Mouse (Mus musculus) hindbrain, postnatal 0 days (tissue): ENCODE results near the gene Kcnt1. TPM values are rescaled to one million over a fixed set of nuclear protein-coding genes. Genes with fewer than 3 reads are reported as not detected.

ENCODE experiments used
- ATAC-seq: fragments of 200-750 bp; cut with Nextera tagmentation; 2 replicates; pipeline ENCODE4 v1.8.0; 2017; ENCODE audit warnings: mild to moderate bottlenecking, moderate TSS enrichment, moderate library complexity
- DNase-seq: peaks from one replicate; pipeline ENCODE4 v3.0.0-alpha.2; 2015; ENCODE audit warnings: low spot score
- H3K27ac ChIP-seq: fragments of 300-500 bp; sonication (generic); 2 replicates; pipeline ENCODE4 v1.5.1; 2014; ENCODE audit warnings: mild to moderate bottlenecking
- H3K27me3 ChIP-seq: fragments of 300-500 bp; sonication (generic); 2 replicates; pipeline ENCODE4 v1.6.1; 2014; ENCODE audit warnings: low read length, mixed read lengths; ENCODE audit not compliant: insufficient read depth
- H3K36me3 ChIP-seq: fragments of 300-500 bp; sonication (generic); 2 replicates; pipeline ENCODE4 v1.6.1; 2014; ENCODE audit warnings: low read length, mixed read lengths; ENCODE audit not compliant: insufficient read depth
- H3K4me1 ChIP-seq: fragments of 300-500 bp; sonication (generic); 2 replicates; pipeline ENCODE4 v1.6.1; 2014; ENCODE audit warnings: antibody characterized with exemption, low read length, mixed read lengths; ENCODE audit not compliant: insufficient read depth
- H3K4me2 ChIP-seq: fragments of 300-500 bp; sonication (generic); 2 replicates; pipeline ENCODE4 v1.6.1; 2014; ENCODE audit warnings: low read depth, mild to moderate bottlenecking, low read length, moderate library complexity, mixed read lengths
- H3K4me3 ChIP-seq: fragments of 300-500 bp; sonication (generic); 2 replicates; pipeline ENCODE4 v1.5.1; 2014; ENCODE audit warnings: low read length
- H3K9ac ChIP-seq: fragments of 300-500 bp; sonication (generic); replicated peaks from 2 replicates; pipeline ENCODE4 v1.6.1; 2014; ENCODE audit warnings: mild to moderate bottlenecking, low read length, moderate library complexity, mixed read lengths
- H3K9me3 ChIP-seq: fragments of 300-500 bp; sonication (generic); 2 replicates; pipeline ENCODE4 v1.6.1; 2016; ENCODE audit warnings: low read length, mixed read lengths
- CTCF ChIP-seq: IDR thresholded peaks from 2 replicates; pipeline ENCODE4 v1.5.1; 2016; ENCODE audit warnings: antibody characterized with exemption, control low read depth, low read depth
- WGBS: fragments of 180-500 bp; shearing (Covaris S2); extraction: QIAGEN DNeasy Blood & Tissue Kit; methylation state at CpG from one replicate; pipeline ENCODE4 v1.1.7; 2014; 5-methylcytosine and 5-hydroxymethylcytosine counted together
- polyA plus RNA-seq: library from polyadenylated mRNA; unstranded; fragments of >200 nt; fragmentation: Nextera tagmentation; extraction: Ambion mirVana; gene quantifications from 2 replicates; pipeline ENCODE4 v1.2.1, GENCODE M21; 2015
- total RNA-seq: library from RNA; depleted of rRNA; stranded (reverse); fragments of >200 nt; gene quantifications from 2 replicates; pipeline ENCODE4 v1.2.3, GENCODE M21; 2014

The Kcnt1 gene
- total and polyA plus RNA-seq, 2 experiments from 2014 or later: 21.9 to 52.8 TPM

DNA sequence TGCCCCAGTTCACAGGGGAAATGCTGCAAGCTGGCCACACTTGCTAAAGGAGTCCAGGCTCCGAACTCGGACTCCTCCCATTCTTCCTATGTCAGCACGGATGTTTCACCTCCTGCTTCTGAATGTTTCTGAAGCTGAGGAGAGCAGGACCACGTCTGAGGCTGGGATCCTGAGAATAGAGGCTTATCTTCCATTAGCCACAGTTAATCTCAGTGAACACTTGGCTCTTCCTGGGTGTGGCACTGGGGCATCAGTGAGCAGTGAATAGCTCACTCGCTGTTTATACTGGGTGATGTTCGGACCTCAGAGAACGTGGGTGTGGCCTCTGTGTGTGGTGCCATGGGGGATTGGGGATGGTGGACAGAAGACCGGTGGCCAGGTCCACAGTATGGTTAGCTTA lies 23.7 kb downstream of the Kcnt1 start:
- DNase-seq (no peak), ATAC-seq (no peak)
- no peaks in the 10 kb centered on the region for H3K9me3 ChIP-seq
- no peaks in the 10 kb centered on the region for H3K36me3 ChIP-seq
- no peak overlapping the region for H3K4me2 ChIP-seq
- WGBS: 73% methylated on average over 8 of the region's 8 CpGs
- no peaks in the 10 kb centered on the region for H3K4me1 ChIP-seq
- no peak overlapping the region for H3K9ac ChIP-seq
- H3K4me3 ChIP-seq: no peak overlapping the region
- no peaks in the 10 kb centered on the region for H3K27me3 ChIP-seq
- H3K27ac ChIP-seq: no peak overlapping the region
- TF ChIP-seq CTCF: no peak

DNA sequence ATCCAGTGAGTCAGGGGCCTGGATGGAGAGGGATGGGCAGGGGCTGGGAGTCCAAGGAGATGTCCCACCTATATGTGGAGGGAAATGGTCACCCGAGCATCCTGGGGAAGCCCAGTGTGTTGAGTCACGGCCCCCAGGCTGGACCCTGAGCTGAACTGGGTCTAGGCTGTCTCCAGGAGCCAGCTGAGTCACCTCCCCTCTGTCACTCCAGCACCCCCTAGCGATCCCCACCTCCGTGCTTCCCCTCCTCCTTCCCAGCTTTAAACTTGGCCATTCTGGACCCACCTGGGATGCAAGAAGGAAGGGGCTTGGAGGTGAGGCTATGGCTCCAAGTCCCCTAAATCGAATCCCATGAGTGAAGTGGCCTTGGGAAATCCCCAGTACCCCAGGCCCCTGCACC lies 24.6 kb downstream of the Kcnt1 start:
- Histone ChIP-seq H3K27me3 (no peaks in the 10 kb centered on the region), H3K4me3 (no peak overlapping the region), H3K9me3 (no peaks in the 10 kb centered on the region), H3K9ac (no peak overlapping the region), H3K27ac (no peak overlapping the region), H3K4me1 (no peaks in the 10 kb centered on the region), H3K36me3 (no peaks in the 10 kb centered on the region), H3K4me2 (no peak overlapping the region)
- TF ChIP-seq CTCF: no peak
- no peak for ATAC-seq
- 66% methylated on average over 5 of the region's 5 CpGs for WGBS
- DNase-seq: no peak

DNA sequence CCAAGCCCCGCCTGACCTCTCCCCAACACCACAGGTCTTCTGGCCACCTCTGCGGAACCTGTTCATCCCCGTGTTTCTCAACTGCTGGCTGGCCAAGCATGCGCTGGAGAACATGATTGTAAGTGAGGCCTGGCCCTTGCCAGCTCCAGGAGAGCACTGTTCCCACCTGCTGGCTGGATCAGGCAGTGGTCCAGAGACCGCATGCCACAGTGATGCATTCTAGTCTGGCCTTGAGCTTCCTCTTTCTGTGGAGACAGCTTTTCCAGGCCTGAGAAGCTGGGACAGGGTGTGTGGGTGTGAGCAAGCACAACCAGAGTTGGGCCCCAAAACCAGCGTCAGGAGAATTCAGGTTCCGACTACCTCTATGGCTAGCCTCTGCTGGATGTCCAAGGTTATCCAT lies 28.9 kb downstream of the Kcnt1 start:
- Histone ChIP-seq H3K4me2 (no peak overlapping the region), H3K27ac (no peak overlapping the region), H3K36me3 (no peaks in the 10 kb centered on the region), H3K4me1 (no peaks in the 10 kb centered on the region), H3K4me3 (no peak overlapping the region), H3K9ac (no peak overlapping the region), H3K9me3 (no peaks in the 10 kb centered on the region), H3K27me3 (no peaks in the 10 kb centered on the region)
- WGBS: 76% methylated on average over 7 of the region's 7 CpGs
- ATAC-seq: no peak
- peak; percentile 45; the same call in 1 of the 2 replicates for TF ChIP-seq CTCF
- no peak for DNase-seq

- no peak for ATAC-seq
Measured at GRCm38 (mm10) chr2:25898970-25899369, 35.4 kb downstream of the Kcnt1 start.

GRCm38 (mm10) chr2:25909872-25910271 lies 46.3 kb downstream of the Kcnt1 start:
- Histone ChIP-seq H3K27ac (no peak overlapping the region), H3K27me3 (no peaks in the 10 kb centered on the region), H3K4me1 (no peaks in the 10 kb centered on the region), H3K36me3 (no peaks in the 10 kb centered on the region), H3K4me2 (no peak overlapping the region), H3K9me3 (no peaks in the 10 kb centered on the region), H3K9ac (no peak overlapping the region), H3K4me3 (no peak overlapping the region)
- WGBS: 74% methylated on average over 12 of the region's 12 CpGs
- no peak for ATAC-seq
- DNase-seq: no peak
- no peak for TF ChIP-seq CTCF

More at GRCm38 (mm10) chr2:25898970-25899369, 35.4 kb downstream of the Kcnt1 start:
- no peak overlapping the region for H3K4me3 ChIP-seq
- no peaks in the 10 kb centered on the region for H3K27me3 ChIP-seq
- no peaks in the 10 kb centered on the region for H3K9me3 ChIP-seq
- DNase-seq: no peak
- 0 out of 2 replicates have a peak, but pooled peaks cover 9% of the 10 kb centered on the region for H3K36me3 ChIP-seq
- no peak for TF ChIP-seq CTCF
- 84% methylated on average over 9 of the region's 9 CpGs for WGBS
- no peak overlapping the region for H3K9ac ChIP-seq
- H3K27ac ChIP-seq: no peak overlapping the region
- H3K4me1 ChIP-seq: no peaks in the 10 kb centered on the region
- no peak overlapping the region for H3K4me2 ChIP-seq

- 55% methylated on average over 2 of the region's 2 CpGs for WGBS
- H3K27ac ChIP-seq: no peak overlapping the region
- no peaks in the 10 kb centered on the region for H3K9me3 ChIP-seq
- H3K9ac ChIP-seq: no peak overlapping the region
- H3K4me3 ChIP-seq: no peak overlapping the region
- no peaks in the 10 kb centered on the region for H3K4me1 ChIP-seq
- no peak overlapping the region for H3K4me2 ChIP-seq
- H3K27me3 ChIP-seq: no peaks in the 10 kb centered on the region
- no peak for ATAC-seq
- no peaks in the 10 kb centered on the region for H3K36me3 ChIP-seq
- peak; percentile 57 for DNase-seq
- peak; percentile 65 for TF ChIP-seq CTCF
Measured at GRCm38 (mm10) chr2:25913247-25913646, 49.7 kb downstream of the Kcnt1 start.

DNA sequence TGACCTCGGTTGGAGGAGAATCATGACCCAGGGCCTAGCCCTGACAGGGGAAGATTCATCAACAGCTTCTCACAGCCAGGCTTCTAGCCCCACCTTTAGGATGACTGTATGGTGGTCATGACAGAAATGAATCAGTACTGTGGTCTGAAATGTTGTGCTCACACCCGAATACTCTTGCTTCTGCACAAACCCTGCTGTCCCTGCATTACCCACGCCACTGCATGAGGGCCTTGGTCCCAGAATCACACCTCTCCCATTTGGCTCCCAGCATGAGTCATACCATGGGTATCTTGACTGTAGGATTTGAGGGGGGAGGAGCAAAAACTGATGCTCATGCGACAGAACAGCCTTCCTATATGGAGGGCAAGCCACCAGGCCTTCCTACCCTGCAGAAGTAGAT lies 50.7 kb downstream of the Kcnt1 start:
- Histone ChIP-seq H3K27me3 (no peaks in the 10 kb centered on the region), H3K9ac (no peak overlapping the region), H3K4me3 (no peak overlapping the region), H3K4me1 (no peaks in the 10 kb centered on the region), H3K4me2 (no peak overlapping the region), H3K27ac (no peak overlapping the region), H3K36me3 (no peaks in the 10 kb centered on the region), H3K9me3 (no peaks in the 10 kb centered on the region)
- no peak for TF ChIP-seq CTCF
- ATAC-seq (no peak), DNase-seq (no peak)
- 83% methylated on average over 4 of the region's 4 CpGs for WGBS
